Mouse (Mus musculus) mesoderm, embryonic 11.5 days (tissue): ENCODE measurements at regions not wholly inside any gene's neighbourhood (a gene's known extent, or its start where the extent isn't known, plus 50 kb on each side); places are given as distances from the start of the nearest gene placed in this dataset.
"Not testable (repeated sequence)": the region's sequence is repeated elsewhere in the genome, so short reads cannot be mapped to it uniquely, and the experiment has no call there.

Experiments used
- DNase-seq: peaks from one replicate; pipeline ENCODE4 v3.0.0-alpha.2; 2012; ENCODE audit warnings: low read depth, low spot score

DNA sequence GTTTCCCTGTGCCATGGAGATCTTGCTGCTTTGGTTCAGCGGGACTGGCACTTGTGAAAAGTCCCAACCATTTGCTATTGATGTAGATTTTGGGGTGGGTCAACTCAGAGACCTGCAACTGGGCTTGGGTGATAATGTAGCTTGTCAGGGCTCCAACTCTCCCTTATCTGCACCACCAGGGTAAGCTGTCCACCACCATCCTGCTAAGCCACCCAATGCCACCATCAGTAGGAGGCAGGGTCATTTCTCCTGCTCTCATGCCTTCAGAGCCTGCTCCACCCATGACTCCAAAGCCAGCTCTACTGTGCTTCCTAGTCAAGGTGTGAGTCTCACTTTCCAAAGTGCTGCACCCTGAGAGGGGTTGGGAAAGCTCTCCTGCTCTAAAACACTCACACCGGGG lies 776.2 kb downstream of the Diaph2 start:
- DNase-seq = no peak

DNA sequence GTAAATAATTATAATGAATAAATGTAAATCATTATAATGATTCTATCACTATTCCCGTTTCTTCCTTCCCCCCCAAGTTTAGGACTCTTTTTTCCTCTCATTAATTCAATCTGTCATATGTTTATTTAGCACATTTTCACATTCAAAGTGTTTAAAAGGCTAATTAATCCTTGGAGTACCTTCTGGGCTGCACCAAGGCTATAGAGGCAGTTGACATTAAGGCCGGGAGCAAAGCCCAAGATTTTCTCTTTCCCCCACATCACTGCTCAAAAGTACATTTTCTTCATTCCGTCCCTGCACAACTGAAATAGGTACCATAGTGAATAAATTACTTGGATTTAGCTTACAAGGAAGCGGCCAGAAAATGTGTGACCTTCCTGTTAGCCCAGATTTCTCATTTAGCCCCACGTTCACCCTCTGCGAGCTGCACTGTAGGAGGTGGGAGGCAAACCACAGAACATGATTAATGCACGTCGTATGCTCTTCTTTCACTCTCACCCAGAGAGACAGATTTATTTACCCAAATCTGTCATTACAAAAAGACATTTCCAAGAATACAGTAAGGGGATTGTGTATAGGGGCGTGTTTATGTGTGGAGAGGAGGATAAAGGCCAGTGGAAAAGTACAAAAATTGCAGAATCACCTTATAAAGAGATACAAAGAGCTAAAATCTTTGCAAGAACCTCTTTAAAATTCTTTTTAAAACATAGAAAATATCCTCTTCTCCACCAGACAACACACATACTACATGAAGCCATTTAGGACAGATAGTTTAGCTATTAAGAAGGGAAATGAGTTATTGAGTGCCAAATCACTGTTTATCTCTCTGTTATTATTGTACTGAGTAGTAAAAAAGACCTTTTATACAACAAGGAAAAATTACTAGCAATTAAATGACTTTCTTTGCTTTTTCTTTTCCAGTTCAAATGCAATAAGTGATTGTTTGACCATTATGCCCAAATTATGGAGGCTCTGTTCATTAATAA lies 783.9 kb downstream of the Diaph2 start:
- peak; percentile 16 for DNase-seq

DNA sequence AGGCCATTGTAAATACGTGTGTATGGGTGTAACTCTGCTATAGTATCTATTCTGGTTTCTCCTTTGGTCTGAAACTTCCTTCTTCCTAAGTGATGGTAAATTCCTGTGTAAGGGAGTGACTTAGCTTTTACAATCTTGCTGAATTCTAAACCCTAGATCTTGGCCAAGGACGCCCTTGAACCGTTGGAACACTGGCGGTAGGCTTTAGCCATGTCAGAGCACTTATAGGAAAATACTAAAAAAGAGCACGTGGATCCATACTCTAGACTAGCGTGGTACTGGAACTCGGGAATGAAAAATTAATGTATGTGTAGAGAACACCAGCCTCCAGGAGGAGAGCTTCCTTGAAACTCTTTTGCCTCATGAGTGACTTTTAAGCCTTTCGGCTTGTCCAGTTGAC lies 789.2 kb downstream of the Diaph2 start:
- DNase-seq = not testable (repeated sequence)

DNA sequence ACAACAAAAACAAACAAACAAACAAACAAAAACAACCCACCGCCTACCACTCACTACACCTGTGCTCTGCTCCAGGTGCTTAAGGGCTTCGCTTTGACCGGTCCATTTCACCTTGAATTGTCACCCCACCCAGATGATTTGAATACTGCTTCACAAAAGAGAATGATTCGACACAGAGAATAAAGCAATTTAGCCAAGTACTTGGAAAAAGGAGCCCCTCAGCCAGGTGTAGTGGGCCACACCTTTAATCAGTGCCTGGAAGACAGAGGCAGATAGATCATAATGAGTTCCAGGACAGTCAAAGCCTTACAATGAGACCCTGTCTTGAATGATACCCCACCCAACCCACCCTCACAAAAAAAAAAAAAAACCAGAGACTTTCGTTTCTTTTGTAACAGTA lies 798.5 kb downstream of the Diaph2 start:
- no peak for DNase-seq

DNA sequence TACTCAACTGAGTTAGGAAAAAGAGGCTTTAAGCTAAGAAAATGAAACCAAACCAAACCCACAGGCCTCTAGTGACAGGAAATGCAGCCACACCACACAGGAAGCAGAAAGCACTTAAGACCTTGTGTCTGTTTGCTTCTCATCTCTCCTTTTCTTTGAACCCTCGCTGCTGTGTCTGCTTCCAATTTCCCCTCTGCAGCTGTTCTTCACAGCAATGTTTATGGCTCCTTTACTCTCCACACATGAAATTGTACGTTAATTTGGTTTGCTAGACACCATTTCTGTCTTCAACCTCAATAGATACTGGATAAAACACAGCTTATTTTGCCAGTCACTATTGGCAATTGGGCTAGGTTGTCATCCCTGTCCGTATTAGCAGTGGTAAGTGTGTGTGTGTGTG lies 799.7 kb downstream of the Diaph2 start:
- DNase-seq = no peak

DNA sequence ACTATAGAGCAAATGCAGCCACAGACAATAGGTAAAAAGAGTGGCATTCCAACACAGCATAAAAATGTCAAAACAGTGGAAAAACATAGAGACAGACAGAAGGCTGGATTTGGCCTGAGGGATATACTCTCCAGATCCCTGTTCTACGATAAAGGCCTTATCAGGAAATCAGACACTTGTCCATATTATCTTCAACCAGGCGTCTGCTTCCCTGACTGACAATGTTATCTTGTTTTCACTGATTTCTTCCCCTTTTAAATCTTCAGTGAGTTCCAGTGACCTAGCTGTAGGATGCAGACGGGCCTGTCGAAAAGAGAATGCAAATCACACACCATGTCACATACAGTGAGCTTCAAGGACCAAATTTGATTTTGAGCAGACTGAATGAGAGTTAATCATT lies 800.4 kb downstream of the Diaph2 start:
- DNase-seq = no peak

DNA sequence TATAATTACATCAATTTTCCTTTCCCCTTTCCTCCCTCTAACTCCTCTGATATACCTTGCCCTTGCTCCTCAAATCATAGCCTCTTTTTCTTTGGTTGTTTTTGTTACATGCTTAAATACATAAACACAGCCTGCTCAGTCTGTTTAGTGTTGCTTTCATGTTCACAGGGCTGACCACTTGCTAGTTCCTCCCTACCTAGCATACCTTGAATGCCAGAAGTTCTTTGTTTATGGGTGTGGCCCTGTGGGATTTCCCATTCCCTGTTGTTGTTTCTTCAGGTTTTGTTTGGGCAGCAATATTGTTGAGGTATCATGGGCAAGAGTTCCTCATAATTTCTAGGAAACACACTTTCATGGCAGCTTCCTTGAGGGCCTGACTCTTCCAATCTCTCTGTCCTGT lies 807.7 kb downstream of the Diaph2 start:
- no peak for DNase-seq

DNA sequence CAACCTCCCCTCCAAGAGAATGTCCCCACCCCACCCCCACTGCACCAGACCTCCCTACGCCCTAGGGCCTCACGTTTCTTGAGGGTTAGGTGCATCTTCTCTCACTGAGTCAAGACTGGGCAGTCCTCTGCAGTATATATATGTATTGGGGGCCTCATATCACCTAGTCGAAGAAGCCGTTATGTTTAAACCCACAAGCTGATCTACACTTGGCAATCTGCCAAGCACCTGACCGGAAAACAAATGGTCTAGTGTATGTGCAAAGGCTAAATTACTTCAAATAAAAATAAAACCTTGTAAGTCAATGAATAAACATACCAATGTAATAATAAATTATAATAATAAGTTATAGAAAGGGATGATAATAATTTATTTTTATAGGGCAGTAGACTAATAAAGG lies 828.2 kb downstream of the Diaph2 start:
- no peak for DNase-seq

DNA sequence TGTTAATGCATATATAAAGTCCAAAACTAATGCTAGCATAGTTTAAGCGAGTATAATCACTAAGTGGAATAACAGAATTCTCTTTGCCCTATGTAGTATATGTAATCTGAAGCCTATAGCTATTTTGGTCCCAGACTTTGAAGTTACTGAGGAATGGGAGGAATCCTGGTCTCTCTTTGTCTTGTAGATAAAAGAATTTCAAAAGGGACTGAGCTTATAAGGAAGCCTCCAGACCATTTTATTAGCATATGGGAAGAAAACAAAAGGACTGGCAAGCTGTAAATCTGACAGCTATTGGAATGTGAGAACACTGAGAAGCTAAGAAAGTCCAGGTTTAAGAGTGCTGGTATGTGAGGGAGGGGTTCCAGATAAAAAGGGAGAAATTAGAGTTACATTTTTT lies 847.1 kb downstream of the Diaph2 start:
- peak; percentile 6 for DNase-seq

DNA sequence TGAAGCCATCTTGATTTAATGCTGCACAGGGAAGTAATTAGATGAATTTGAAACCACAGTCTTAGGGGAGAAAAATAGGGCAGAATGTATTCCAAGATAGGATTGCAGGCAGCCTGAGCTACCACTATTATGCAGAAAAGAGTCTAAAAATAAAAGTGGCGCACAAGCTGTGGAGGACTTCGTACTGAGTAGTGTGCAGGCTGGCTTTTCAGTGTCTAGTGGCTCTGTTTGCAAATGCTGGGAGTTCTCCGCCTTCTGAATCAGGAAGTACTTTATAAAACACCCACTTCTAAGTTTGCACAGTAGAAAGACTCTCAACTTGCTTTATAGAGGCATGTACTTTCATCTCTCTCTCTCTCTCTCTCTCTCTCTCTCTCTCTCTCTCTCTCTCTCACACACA lies 852.4 kb downstream of the Diaph2 start:
- DNase-seq = no peak

DNA sequence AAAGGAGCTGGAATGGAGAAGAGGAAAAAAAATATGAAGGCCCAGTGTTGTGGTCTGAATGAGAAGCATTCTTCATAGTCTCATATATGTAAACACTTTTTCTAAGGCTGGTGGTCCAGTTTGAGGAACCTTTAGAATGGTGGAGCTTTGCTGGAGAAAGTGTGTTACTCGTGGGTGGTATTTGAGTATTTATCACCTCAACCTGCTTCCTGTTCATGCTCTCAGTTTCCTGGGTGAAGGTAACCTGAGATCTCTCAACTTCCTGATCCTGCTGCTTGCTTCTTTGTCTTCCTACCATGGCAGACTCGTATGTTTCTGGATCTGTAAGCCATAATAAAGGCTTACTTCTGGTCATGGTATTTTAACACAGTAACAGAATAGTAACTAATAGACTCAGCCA lies 889.0 kb downstream of the Diaph2 start:
- DNase-seq = no peak

DNA sequence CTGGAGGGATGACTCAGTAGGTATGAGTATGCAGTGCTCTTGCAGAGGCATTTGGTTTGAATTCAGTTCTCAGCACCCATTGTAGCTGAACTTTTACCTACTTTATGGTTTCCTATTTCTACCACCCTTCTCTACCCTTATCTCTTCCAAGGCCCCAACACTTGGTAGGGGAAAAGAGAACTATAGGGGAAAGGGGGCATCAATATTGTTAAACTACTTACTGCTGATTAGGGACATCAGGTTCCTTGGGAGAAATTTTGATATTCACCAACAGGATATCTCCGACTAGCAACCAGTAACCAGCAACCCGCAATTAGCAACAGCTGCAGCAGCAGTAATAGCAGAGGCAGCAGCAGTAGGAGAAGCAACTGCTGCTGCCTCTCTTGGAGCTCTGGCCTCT lies 906.3 kb downstream of the Diaph2 start:
- DNase-seq = no peak

DNA sequence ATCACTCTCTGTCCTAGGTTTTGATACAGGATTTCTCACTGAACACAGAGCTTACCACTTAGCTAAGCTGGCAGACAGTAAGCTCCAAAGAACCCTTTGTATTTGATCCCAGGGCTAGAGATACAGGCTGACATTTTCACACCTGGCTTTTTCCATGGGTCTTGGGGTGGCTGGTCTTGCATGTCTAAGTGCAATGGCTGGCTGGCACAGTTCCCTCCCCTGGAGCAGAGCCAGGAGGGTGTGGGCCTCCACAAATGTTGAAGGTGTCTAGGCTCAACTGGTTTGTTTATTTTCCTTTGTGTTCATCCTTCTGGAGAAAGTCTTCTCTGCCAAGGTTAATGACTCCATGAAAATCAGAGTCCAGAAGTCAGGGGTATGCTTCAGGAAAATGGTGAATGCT lies 934.8 kb downstream of the Diaph2 start:
- DNase-seq = no peak

DNA sequence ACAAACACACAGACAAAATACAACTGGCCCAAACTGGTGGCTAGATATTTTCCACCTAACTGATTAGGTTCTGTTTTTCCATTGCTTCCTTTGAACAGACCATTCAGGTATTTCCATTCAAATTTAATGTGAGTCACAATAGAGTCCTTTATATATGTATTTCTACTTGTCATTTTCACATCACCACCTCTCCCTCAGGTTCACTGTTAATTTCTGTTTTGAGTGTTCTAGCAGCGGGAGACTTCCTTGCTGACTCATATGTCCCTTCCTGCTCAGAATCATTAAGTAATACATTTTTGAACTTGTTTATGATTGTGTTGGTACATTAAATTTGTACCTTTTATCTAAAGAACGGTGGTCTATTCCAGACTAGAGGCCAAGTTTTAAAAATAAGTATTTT lies 959.4 kb downstream of the Diaph2 start:
- no peak for DNase-seq

DNA sequence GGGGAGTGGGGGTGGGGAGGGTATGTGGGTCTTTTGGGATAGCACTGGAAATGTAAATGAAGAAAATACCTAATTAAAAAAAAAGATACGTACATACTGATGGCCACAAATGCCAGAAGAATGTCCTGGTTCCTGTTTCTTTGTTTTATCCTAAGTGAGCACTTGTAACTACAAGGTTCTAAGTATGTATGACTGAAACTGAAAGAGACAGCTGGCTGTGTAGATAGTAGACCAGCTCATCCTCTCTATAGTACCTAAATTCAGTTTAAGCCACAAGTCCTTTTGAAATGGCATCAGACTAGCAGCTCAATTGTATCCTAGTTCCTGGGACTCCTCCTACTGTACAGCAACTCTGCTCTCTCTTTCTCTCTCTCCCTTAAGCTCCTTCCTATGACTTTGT lies 994.6 kb downstream of the Diaph2 start:
- not testable (repeated sequence) for DNase-seq
